Mouse (Mus musculus): ENCODE measurements at regions not wholly inside any gene's neighbourhood (a gene's known extent, or its start where the extent isn't known, plus 50 kb on each side); places are given as distances from the start of the nearest gene placed in this dataset.

DNA sequence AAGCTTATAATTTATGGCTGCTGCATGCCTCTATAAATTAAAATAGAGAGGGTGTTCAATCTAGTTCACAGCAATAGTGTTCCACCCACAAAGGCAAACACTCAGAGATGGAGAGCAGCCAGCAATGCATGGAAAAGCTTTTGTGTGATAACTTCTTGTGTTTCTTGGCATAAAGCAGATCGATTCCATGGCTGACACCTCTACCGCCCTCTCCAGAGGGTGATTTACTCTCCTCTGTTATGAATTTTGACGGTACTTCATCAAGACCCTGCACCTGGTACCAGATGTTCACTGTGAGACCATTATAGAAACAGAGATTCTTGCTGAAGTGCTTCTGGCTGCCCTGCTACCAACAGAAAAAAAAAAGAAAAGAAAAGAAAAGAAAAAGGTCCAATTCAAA is 54.1 kb upstream of the Btc start:
- in situ Hi-C loops (cut with MboI; ENCODE audit: unreplicated experiment in 2 of 2), result loop anchor here in 1 of 2 experiments (25.0 kb wide), 3 partner anchors 455 to 930 kb away; no protein-coding TSS in a partner anchor

DNA sequence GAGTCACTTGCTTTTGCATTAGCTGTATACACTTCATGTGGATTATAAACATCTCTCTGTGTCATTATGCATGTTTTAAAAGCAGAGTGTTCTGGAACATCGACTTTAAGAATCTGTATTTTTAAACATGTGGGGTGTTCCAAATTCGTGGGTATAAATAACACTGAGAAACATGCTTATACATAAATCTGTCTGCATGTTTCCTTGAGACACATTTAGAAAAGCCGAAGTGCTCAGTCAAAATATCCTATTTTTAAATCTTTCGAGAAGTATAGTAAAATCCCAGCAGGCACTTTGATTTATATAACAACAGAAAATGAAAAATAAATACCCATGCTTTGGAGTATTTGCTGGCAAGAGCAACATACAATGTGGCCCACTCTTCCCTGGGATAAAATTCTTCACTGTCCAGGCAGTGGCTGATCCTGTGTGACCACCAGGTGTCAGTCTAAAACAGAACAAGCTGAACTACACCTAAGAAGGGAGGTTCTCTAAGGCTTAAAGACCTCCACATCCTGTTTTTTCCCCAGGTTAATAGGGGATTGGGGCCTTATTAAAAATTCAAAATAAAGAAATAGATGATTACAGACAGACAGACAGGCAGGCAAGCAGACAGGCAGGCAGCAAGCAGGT is 52.4 kb upstream of the Parm1 start:
- in situ Hi-C loops (cut with MboI; ENCODE audit: unreplicated experiment in 2 of 2), result loop anchor here (5.0 to 25.0 kb wide), 5 partner anchors 447 to 922 kb away; no protein-coding TSS in a partner anchor
